Mouse (Mus musculus): Measurements from ENCODE around the gene Ntrk2.
A peak's percentile ranks its signal among the peaks of the same experiment; 100 is the strongest.

Gene Ntrk2

GRCm38 (mm10) chr13:58840731-58841359 is 34.5 kb downstream of the Ntrk2 start:
- DNase-seq (ENCODE audit: low spot score in 2 of 2) = no peak

DNA sequence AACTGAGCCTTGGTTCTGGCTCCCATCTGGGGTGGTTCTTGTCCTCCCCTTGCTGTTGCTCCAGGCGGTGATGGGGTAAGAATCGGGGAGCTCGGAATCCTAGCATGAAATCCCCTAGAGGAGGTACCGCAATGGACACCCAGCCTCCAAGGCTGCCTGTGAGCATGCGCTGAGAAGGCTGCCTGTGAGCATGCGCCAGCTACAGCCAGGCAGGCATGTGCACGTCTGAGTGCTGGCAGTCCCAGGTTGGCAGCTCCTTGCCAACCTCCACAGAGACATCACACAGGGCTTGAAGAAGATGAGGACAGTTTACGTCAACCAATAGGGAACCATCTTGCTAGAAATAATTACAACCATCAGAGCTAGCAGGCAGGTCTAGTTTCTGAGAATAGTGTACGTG is 37.5 kb downstream of the Ntrk2 start:
- DNase-seq (ENCODE audit: low spot score in 2 of 2) = no peak

GRCm38 (mm10) chr13:58848578-58848977 is 42.2 kb downstream of the Ntrk2 start:
- DNase-seq (ENCODE audit: low spot score in 2 of 2) = no peak

GRCm38 (mm10) chr13:58853685-58854084 is 47.3 kb downstream of the Ntrk2 start:
- DNase-seq (ENCODE audit: low spot score in 2 of 2) = no peak

DNA sequence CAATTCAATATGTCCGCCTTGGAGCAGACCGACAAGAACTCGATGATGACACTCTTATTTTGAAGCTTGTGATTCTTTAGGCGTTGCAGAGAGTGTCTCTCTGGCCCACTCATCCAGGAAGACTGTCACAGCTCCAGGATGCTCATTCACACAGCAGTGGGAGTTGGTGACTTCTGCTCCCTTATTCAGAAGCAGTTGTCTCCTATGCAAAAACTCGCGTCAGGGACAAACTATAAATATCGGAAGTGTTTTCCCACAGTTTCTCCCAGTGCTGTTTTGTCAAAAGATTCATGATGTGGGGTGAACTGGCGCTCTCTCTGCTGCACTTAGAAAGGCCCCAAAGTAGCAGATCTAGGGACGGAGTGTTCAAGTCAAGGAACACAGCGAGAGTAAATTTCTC is 59.9 kb downstream of the Ntrk2 start:
- no peak for DNase-seq (ENCODE audit: low spot score in 2 of 2)

- no peak for DNase-seq (ENCODE audit: low spot score in 2 of 2)
These were observed 60.5 kb downstream of the Ntrk2 start for GRCm38 (mm10) chr13:58866776-58867435.

- no peak for DNase-seq (ENCODE audit: low spot score in 2 of 2)
These were observed 76.1 kb downstream of the Ntrk2 start for GRCm38 (mm10) chr13:58882468-58882867.

- DNase-seq (ENCODE audit: low spot score in 2 of 2) = no peak
These were observed 76.5 kb downstream of the Ntrk2 start for GRCm38 (mm10) chr13:58882916-58883315.

- DNase-seq (ENCODE audit: low spot score in 2 of 2) = no peak
These were observed 79.7 kb downstream of the Ntrk2 start for GRCm38 (mm10) chr13:58886108-58886507.

DNA sequence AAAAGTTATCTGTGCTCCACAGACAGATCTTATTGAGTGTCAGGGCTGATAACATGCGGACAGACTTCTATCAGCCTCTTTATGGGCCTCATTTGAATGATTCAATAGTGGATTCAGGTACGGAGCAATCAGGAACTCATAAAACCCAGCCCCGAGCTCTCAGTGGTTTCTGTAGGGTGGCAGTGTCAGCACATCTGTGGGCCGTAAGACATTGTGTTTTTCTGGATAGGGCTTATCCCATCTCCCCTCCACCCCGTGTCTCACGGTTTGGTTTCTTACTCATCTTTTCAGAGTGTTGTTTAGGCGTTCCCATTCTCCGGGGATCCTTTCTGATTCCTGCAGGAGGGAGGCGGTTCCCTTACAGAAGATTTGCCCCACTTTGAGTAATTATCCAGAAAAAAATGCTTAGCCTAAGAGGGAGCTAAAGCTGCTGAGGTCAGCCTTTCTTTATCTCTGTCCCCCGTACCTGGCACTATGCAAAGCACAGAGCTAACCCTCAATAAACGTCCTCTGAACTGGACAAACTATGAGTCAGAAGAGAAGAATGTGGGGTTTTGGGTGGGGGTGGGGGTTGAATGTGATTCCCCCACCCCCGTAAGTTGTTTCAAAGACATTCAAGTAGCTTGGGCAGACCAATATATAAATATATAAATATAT is 90.0 kb downstream of the Ntrk2 start:
- DNase-seq (ENCODE audit: low spot score in 2 of 2) = no peak

DNA sequence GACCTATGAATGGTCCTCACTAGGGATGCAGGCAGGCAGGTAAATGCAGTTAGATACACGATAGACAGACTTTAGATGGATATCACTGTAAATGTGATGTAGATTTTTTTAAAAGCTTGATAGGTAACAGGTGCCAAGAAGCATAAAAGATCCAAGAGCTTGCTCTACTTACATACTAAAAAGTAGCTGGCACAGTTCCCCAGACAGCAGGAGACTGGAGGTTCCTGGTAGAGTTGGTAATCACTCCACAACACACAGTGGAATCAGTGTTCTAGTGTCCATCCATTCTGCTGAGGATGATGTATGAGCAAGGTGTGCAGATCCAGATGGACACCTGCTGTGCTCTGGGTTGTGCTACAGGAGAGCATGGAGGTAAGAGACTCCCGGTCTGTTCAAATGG is 93.0 kb downstream of the Ntrk2 start:
- DNase-seq (ENCODE audit: low spot score in 2 of 2) = no peak

DNA sequence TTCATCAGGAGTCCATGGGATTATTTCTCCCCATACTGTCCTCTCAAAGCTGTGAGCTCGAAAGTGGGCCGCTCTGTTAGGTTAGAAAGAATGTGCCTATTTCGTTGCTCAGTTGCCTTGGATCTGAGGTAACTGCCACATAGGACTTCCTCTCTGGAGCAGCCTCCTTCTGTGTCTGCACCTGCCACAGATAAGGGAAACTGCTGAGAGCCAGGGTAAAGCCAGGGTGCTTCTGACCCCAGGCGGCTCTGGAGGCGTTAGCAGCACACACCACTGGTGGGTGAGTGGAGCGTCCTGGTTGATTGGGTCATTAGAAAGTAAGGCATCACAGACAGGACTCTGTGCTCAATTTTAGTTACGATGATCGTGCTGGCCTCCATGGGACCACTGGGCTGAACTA is 95.9 kb downstream of the Ntrk2 start:
- DNase-seq (ENCODE audit: low spot score in 2 of 2) = no peak

DNA sequence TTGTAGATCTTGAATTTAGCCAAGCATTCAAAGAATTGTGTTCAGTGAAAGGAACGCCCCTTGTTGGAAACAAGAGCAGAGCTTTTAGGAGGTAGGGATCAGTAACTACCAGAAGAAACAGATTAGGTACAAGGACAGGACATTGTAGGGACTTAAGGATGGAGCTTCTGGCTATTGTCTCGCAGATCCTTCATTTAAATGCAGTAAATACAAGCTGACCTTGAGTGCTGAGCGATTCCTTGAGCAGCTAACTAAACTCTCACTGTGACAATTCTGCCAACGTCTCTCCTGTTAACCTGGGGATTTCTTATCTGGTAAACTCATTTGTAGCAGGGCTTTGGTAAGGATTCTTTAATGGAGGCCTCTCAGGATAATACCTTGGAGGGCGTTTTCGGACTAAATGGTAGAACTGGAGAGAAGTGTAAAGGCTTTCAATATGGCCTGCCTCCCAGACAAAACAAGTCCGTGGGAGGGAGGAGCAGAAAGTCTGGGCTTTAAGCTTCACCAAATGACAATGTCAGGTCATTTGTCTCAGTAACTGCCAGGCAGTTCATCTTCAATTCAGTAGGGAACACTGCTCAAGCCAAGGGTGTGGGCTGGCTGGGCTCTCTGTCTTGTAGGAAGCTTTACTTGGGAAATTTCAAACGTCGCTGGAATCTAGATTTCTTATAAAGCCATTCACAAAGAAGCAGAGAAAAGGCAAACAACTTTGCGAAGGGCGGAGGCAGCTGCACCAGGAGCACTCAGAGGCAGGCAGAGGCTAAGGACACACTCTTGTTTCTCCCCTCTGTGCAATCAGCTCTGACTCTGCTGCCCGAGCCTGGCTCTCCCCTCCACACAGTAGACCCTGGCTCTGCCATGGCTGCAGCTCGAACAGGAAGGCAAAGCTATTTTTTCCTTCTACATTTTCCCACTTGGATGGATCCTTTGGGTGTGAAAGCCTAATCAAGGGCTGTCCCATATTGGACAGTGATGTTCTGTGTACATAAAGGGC is 98.7 kb downstream of the Ntrk2 start:
- no peak for DNase-seq (ENCODE audit: low spot score in 2 of 2)

- no peak for DNase-seq (ENCODE audit: low spot score in 2 of 2)
These were observed 105.6 kb downstream of the Ntrk2 start for GRCm38 (mm10) chr13:58911936-58912335.

GRCm38 (mm10) chr13:58912559-58912958 is 106.2 kb downstream of the Ntrk2 start:
- DNase-seq (ENCODE audit: low spot score in 2 of 2) = no peak

- no peak for DNase-seq (ENCODE audit: low spot score in 2 of 2)
These were observed 107.9 kb downstream of the Ntrk2 start for GRCm38 (mm10) chr13:58914061-58914814.

DNA sequence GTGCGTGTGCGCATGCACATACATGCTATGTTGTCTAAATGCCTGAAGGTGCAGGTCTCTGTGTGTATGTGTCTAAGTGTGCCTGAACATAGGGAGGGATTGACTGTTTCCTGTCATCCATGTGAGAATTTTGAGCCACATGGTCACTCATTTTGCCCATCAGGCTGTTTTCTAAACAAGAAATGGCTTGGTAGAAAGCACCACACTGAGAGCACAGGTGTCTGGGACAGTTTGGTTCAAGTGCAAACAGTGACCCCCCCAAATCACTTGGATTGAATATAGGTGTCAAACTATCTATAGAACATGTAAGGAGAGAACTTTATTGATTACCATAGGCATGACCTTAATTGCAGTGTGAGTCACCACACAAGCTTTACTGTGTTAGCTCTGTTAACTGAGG is 110.0 kb downstream of the Ntrk2 start:
- no peak for DNase-seq (ENCODE audit: low spot score in 2 of 2)

- DNase-seq (ENCODE audit: low spot score in 2 of 2) = no peak
These were observed 113.9 kb downstream of the Ntrk2 start for GRCm38 (mm10) chr13:58920241-58920640.

- no peak for DNase-seq (ENCODE audit: low spot score in 2 of 2)
These were observed 114.9 kb downstream of the Ntrk2 start for GRCm38 (mm10) chr13:58921255-58921654.

- peak in 1 of 2 experiments; percentile 36 for DNase-seq (ENCODE audit: low spot score in 2 of 2)
These were observed 115.3 kb downstream of the Ntrk2 start for GRCm38 (mm10) chr13:58921705-58922104.

- no peak for DNase-seq (ENCODE audit: low spot score in 2 of 2)
These were observed 115.8 kb downstream of the Ntrk2 start for GRCm38 (mm10) chr13:58922174-58922573.

All from spleen, postnatal 10 days (tissue).